Mouse (Mus musculus) liver, adult 2 months (tissue): Measurements from ENCODE around the gene Tmcc2. TPM values are rescaled to one million over a fixed set of nuclear protein-coding genes. Genes with fewer than 3 reads are reported as not detected.
A peak's percentile ranks its signal among the peaks of the same experiment; 100 is the strongest.

ENCODE experiments used
- DNase-seq: peaks from one replicate; pipeline ENCODE4 v3.0.0-alpha.2; 2011; ENCODE audit warnings: low read depth, low spot score; ENCODE audit errors: extremely low read depth
- H3K27ac ChIP-seq: fragments of 200-500 bp; replicated peaks from 2 replicates; pipeline ENCODE4 v1.5.1; 2012; ENCODE audit warnings: low read depth, mild to moderate bottlenecking, control low read depth, inconsistent platforms, low read length; ENCODE audit not compliant: insufficient read depth
- H3K27me3 ChIP-seq: fragments of 200-500 bp; 2 replicates; pipeline ENCODE4 v1.6.1; 2012; ENCODE audit warnings: mild to moderate bottlenecking, moderate library complexity, low read length, inconsistent platforms; ENCODE audit not compliant: control insufficient read depth, insufficient read depth
- H3K36me3 ChIP-seq: fragments of 200-500 bp; 2 replicates; pipeline ENCODE4 v1.6.1; 2012; ENCODE audit warnings: low read length, inconsistent platforms; ENCODE audit not compliant: control insufficient read depth, insufficient read depth
- H3K4me1 ChIP-seq: fragments of 200-500 bp; 2 replicates; pipeline ENCODE4 v1.6.1; 2011; ENCODE audit warnings: low read length; ENCODE audit not compliant: control insufficient read depth, insufficient read depth
- H3K4me3 ChIP-seq: fragments of 200-500 bp; 2 replicates; pipeline ENCODE4 v1.5.1; 2011; ENCODE audit warnings: low read depth, mild to moderate bottlenecking, control low read depth, low read length, moderate library complexity; ENCODE audit not compliant: insufficient read depth
- H3K79me2 ChIP-seq: fragments of 200-500 bp; 2 replicates; pipeline ENCODE4 v1.6.1; 2012; ENCODE audit warnings: inconsistent platforms, mild to moderate bottlenecking, low read length, moderate library complexity; ENCODE audit not compliant: control insufficient read depth, insufficient read depth
- H3K9ac ChIP-seq: fragments of 200-500 bp; 2 replicates; pipeline ENCODE4 v1.6.1; 2012; ENCODE audit warnings: low read depth, mild to moderate bottlenecking, control low read depth, inconsistent platforms, low read length
- CTCF ChIP-seq: fragments of 200-500 bp; IDR thresholded peaks from 2 replicates; pipeline ENCODE4 v1.5.1; 2011; ENCODE audit warnings: low read depth, low read length, control low read depth
- POLR2A ChIP-seq: fragments of 200-500 bp; IDR thresholded peaks from 2 replicates; pipeline ENCODE4 v1.6.1; 2011; ENCODE audit warnings: low read length, control low read depth; ENCODE audit not compliant: insufficient read depth; ENCODE audit errors: extremely low read depth
- WGBS: fragments of 180-500 bp; shearing (Covaris S2); methylation state at CpG from one replicate; pipeline ENCODE4 v1.1.7; 2018; 5-methylcytosine and 5-hydroxymethylcytosine counted together
- polyA plus RNA-seq: library from polyadenylated mRNA; depleted of rRNA; stranded (reverse); fragments of >200 nt; gene quantifications from 2 replicates; pipeline ENCODE4 v1.2.3, GENCODE M21; 2012
- total RNA-seq: library from RNA; depleted of rRNA; stranded (reverse); fragments of >200 nt; gene quantifications from 2 replicates; pipeline ENCODE4 v1.2.3, GENCODE M21; 2014

Gene Tmcc2
- total and polyA plus RNA-seq, 2 experiments = 1.6 to 2.5 TPM

GRCm38 (mm10) chr1:132372354-132372753 is 18.7 kb downstream of the Tmcc2 start:
- Histone ChIP-seq H3K79me2 (no peaks in the 10 kb centered on the region), H3K4me1 (peaks cover 3% of the 10 kb centered on the region; the same call in 1 of the 2 replicates), H3K27me3 (no peaks in the 10 kb centered on the region), H3K27ac (no peak overlapping the region), H3K36me3 (no peaks in the 10 kb centered on the region), H3K4me3 (no peak overlapping the region), H3K9ac (no peak overlapping the region)
- DNase-seq = no peak
- 76% methylated on average over 5 of the region's 5 CpGs for WGBS
- no peak for TF ChIP-seq CTCF
- TF ChIP-seq POLR2A = no peak

- 41% methylated on average over 8 of the region's 8 CpGs for WGBS
- DNase-seq = peak; percentile 9
These were observed 19.6 kb downstream of the Tmcc2 start for GRCm38 (mm10) chr1:132371298-132372081.

GRCm38 (mm10) chr1:132370681-132371173 is 20.4 kb downstream of the Tmcc2 start:
- Histone ChIP-seq H3K27me3 (no peaks in the 10 kb centered on the region), H3K4me1 (no peaks in the 10 kb centered on the region; the same call in 1 of the 2 replicates), H3K79me2 (no peaks in the 10 kb centered on the region), H3K36me3 (no peaks in the 10 kb centered on the region), H3K9ac (no peak overlapping the region), H3K27ac (peak overlapping the region; percentile 74), H3K4me3 (no peak overlapping the region)
- DNase-seq = peak; percentile 31
- WGBS = 79% methylated on average over 9 of the region's 9 CpGs
- TF ChIP-seq POLR2A = no peak
- no peak for TF ChIP-seq CTCF

More at GRCm38 (mm10) chr1:132371298-132372081, 19.6 kb downstream of the Tmcc2 start:
- Histone ChIP-seq H3K4me1 (no peaks in the 10 kb centered on the region; the same call in 1 of the 2 replicates), H3K79me2 (no peaks in the 10 kb centered on the region), H3K9ac (no peak overlapping the region), H3K27me3 (no peaks in the 10 kb centered on the region), H3K36me3 (no peaks in the 10 kb centered on the region), H3K27ac (peak overlapping the region; percentile 38), H3K4me3 (no peak overlapping the region)
- TF ChIP-seq POLR2A (no peak), CTCF (no peak)

- H3K27me3 ChIP-seq = no peaks in the 10 kb centered on the region
- peak; percentile 61 for DNase-seq
- H3K9ac ChIP-seq = no peak overlapping the region
- WGBS = 27% methylated on average over 7 of the region's 7 CpGs
- H3K4me3 ChIP-seq = no peak overlapping the region
- TF ChIP-seq POLR2A (no peak), CTCF (peak; percentile 97)
- H3K4me1 ChIP-seq = no peaks in the 10 kb centered on the region
- H3K27ac ChIP-seq = peak overlapping the region; percentile 51
- H3K79me2 ChIP-seq = no peaks in the 10 kb centered on the region
- no peaks in the 10 kb centered on the region for H3K36me3 ChIP-seq
These were observed 23.2 kb downstream of the Tmcc2 start for GRCm38 (mm10) chr1:132367692-132368506.

GRCm38 (mm10) chr1:132366937-132367336 is 24.1 kb downstream of the Tmcc2 start:
- WGBS = 77% methylated on average over 6 of the region's 6 CpGs
- no peaks in the 10 kb centered on the region for H3K36me3 ChIP-seq
- peak overlapping the region; percentile 36 for H3K4me3 ChIP-seq
- H3K9ac ChIP-seq = peak overlapping the region; percentile 19
- DNase-seq = no peak
- peaks cover 2% of the 10 kb centered on the region; the same call in 1 of the 2 replicates for H3K4me1 ChIP-seq
- peak overlapping the region; percentile 51 for H3K27ac ChIP-seq
- no peaks in the 10 kb centered on the region for H3K79me2 ChIP-seq
- no peaks in the 10 kb centered on the region for H3K27me3 ChIP-seq
- TF ChIP-seq CTCF = no peak
- no peak for TF ChIP-seq POLR2A
